Mouse (Mus musculus) thymus, adult 2 months (tissue): Measurements from ENCODE around the gene Zfp618. TPM values are rescaled to one million over a fixed set of nuclear protein-coding genes. Genes with fewer than 3 reads are reported as not detected.

ENCODE experiments used
- DNase-seq: peaks from one replicate; pipeline ENCODE4 v3.0.0; 2021
- H3K27ac ChIP-seq: fragments of 200-500 bp; 2 replicates; pipeline ENCODE4 v1.5.1; 2012; ENCODE audit warnings: low read length, control low read depth; ENCODE audit not compliant: control insufficient read depth, insufficient read depth
- H3K27me3 ChIP-seq: fragments of 200-500 bp; 2 replicates; pipeline ENCODE4 v1.6.1; 2012; ENCODE audit warnings: mild to moderate bottlenecking, low read length, moderate library complexity, mixed read lengths; ENCODE audit not compliant: control insufficient read depth, insufficient read depth
- H3K36me3 ChIP-seq: fragments of 200-500 bp; 2 replicates; pipeline ENCODE4 v1.6.1; 2012; ENCODE audit warnings: mild to moderate bottlenecking, low read length, moderate library complexity; ENCODE audit not compliant: control insufficient read depth, insufficient read depth
- H3K4me1 ChIP-seq: fragments of 200-500 bp; replicated peaks from 2 replicates; pipeline ENCODE4 v1.6.1; 2012; ENCODE audit warnings: low read length; ENCODE audit not compliant: control insufficient read depth, insufficient read depth
- H3K4me3 ChIP-seq: fragments of 200-500 bp; 2 replicates; pipeline ENCODE4 v1.5.1; 2012; ENCODE audit warnings: mild to moderate bottlenecking, low read length, control low read depth, moderate library complexity; ENCODE audit not compliant: control insufficient read depth, insufficient read depth
- CTCF ChIP-seq: fragments of 200-500 bp; IDR thresholded peaks from 2 replicates; pipeline ENCODE4 v1.5.1; 2012; ENCODE audit warnings: mild to moderate bottlenecking, control low read depth, low read length, moderate library complexity, borderline replicate concordance; ENCODE audit not compliant: control insufficient read depth, poor library complexity, insufficient read depth; ENCODE audit errors: extremely low read depth
- POLR2A ChIP-seq: fragments of 200-500 bp; IDR thresholded peaks from 2 replicates; pipeline ENCODE4 v1.6.1; 2012; ENCODE audit warnings: mild to moderate bottlenecking, low read length, control low read depth, moderate library complexity; ENCODE audit not compliant: control insufficient read depth, poor library complexity, insufficient read depth; ENCODE audit errors: extremely low read depth
- whole genome bisulfite sequencing: fragments of 180-500 bp; shearing (Covaris S2); methylation state at CpG from one replicate; pipeline ENCODE4 v1.1.7; 2018; 5-methylcytosine and 5-hydroxymethylcytosine counted together
- polyA plus RNA-seq: library from polyadenylated mRNA; depleted of rRNA; stranded (reverse); fragments of >200 nt; gene quantifications from 2 replicates; pipeline ENCODE4 v1.2.3, GENCODE M21; 2012

Gene Zfp618
- polyA plus RNA-seq, 1 experiment: 1.9 TPM

DNA sequence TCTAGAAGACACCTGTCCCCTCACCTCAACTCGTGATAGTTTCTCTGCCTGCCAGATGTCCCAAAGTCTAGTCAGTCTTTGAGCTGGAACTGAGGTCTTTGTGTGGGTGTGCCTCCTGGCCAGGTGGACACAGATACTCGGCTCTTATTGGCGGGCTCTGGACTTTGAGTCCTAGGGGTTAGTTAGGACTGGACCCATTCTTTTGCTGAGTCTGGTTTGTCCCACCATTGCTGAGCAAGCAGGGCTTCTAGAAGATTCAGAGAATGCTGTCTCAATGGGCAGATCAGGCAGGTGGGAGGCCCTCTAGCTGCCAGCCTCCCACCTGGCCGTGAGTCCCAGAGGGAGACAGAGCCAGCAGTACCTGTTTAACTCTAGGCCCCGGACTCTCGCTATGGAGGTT is 12.1 kb downstream of the Zfp618 start:
- 94% methylated on average over 6 of the region's 6 CpGs for WGBS
- TF ChIP-seq CTCF (no peak), POLR2A (no peak)
- Histone ChIP-seq H3K4me1 (no peaks in the 10 kb centered on the region), H3K27me3 (no peaks in the 10 kb centered on the region), H3K4me3 (no peak overlapping the region), H3K27ac (no peak overlapping the region), H3K36me3 (no peaks in the 10 kb centered on the region)
- no peak for DNase-seq

DNA sequence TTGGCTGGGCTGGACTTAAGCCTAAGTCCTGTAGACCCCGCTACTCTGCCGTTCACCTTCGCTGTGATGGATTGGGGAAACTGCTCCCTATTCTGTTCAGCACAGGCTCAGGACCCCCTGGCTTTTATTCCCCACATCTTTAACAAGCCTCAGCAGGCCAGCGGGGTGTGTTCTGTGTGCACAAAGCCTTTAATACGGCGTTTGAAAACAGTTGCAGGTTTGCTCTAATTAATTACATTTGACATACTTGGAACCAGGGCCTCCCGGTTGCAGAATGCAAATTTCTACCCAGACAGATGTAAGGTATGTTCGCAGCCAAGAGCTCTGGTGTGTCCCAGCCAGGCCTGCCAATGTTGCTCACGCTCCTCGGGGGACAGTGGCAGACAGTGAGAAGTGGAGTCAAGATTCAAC is 13.1 kb downstream of the Zfp618 start:
- no peak overlapping the region for H3K27ac ChIP-seq

DNA sequence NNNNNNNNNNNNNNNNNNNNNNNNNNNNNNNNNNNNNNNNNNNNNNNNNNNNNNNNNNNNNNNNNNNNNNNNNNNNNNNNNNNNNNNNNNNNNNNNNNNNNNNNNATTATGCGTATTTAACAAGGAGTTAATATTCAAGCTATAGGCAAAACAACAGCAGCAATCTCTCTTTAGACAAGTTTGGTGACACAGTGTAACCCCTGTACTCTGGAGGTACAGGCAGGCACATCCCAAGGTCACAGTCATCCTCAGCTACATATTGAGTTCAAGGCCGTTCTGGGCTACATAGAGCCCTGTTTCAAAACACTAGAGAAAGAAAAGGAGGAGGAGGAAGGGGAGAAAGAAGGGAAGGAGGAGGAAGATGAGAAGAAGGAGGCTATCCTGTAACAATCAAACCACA is 16.2 kb downstream of the Zfp618 start:
- TF ChIP-seq POLR2A (no peak), CTCF (no peak)
- Histone ChIP-seq H3K4me3 (no peak overlapping the region), H3K4me1 (no peaks in the 10 kb centered on the region), H3K27ac (no peak overlapping the region), H3K27me3 (no peaks in the 10 kb centered on the region), H3K36me3 (no peaks in the 10 kb centered on the region)
- no peak for DNase-seq
- 95% methylated on average over 2 of the region's 2 CpGs for WGBS

More for the DNA sequence above, 13.1 kb downstream of the Zfp618 start:
- DNase-seq: no peak
- WGBS: 93% methylated on average over 10 of the region's 10 CpGs
- no peaks in the 10 kb centered on the region for H3K36me3 ChIP-seq
- no peak overlapping the region for H3K4me3 ChIP-seq
- H3K27me3 ChIP-seq: no peaks in the 10 kb centered on the region
- no peaks in the 10 kb centered on the region for H3K4me1 ChIP-seq
- TF ChIP-seq CTCF: no peak
- TF ChIP-seq POLR2A: no peak

DNA sequence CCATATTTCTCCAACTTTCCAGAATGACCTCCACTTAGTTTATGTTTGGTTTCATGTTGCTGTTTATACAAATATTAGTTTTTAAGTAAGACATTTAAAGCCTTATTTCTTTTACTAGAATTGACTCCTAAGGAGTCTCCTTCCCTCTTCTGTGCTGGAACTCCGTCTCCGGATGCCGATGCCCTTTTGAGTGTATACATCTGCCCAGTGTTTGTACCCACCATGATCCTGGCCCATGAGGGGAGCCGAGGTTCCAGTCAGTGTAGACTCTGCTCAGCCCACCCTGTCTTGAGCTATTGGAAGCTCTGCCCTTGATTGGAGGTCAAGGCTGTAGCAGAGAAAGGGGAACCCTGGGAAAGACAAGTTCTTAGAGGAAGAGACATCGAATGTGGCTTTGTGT is 18.2 kb downstream of the Zfp618 start:
- WGBS: 94% methylated on average over 5 of the region's 5 CpGs
- H3K4me3 ChIP-seq: no peak overlapping the region
- H3K27me3 ChIP-seq: no peaks in the 10 kb centered on the region
- H3K36me3 ChIP-seq: no peaks in the 10 kb centered on the region
- no peak for TF ChIP-seq POLR2A
- TF ChIP-seq CTCF: no peak
- no peaks in the 10 kb centered on the region for H3K4me1 ChIP-seq
- no peak for DNase-seq
- H3K27ac ChIP-seq: no peak overlapping the region

DNA sequence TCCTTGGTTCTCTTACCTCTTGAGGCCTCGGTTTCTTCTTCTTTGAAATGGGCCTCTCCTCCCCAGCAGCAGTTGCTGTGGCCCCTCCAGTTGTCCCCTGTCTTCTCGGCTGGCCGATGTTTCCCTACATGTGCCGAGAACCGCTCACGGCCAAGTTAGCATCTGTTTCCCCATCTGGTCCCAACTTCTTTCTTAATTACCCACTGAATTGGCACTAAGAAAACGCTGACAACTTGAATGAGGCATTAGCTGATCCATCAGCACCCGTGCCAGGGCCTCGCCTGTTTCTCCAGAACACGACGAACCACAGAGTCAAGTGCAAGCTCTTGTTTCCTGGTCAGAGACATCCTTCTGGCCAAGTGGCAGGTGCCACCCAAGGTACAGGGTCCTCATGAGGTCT is 26.0 kb downstream of the Zfp618 start:
- 95% methylated on average over 11 of the region's 11 CpGs for WGBS
- Histone ChIP-seq H3K36me3 (no peaks in the 10 kb centered on the region), H3K4me1 (no peaks in the 10 kb centered on the region), H3K27ac (no peak overlapping the region), H3K27me3 (no peaks in the 10 kb centered on the region), H3K4me3 (no peak overlapping the region)
- TF ChIP-seq POLR2A: no peak
- no peak for DNase-seq

DNA sequence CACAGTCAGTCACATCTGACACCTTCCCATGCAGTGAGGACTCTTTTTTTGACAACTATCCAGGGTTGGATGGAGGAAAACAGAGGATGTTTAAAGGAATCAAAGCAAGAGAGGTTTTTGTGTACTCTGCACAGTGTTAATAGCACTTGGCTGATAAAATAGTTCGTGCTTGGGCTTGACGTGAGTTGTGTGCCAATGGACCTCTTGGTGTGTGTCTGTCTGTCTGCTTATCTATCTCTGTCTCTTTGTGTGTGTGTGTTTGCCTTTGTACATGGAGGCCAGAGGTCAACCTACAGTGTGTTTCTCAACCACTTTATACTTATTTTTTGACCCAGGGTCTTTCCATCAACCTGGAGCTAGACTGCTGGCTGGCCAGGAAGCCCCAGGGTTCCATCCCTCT is 27.8 kb downstream of the Zfp618 start:
- TF ChIP-seq CTCF (no peak), POLR2A (no peak)
- Histone ChIP-seq H3K4me1 (no peaks in the 10 kb centered on the region), H3K36me3 (no peaks in the 10 kb centered on the region), H3K4me3 (no peak overlapping the region), H3K27me3 (no peaks in the 10 kb centered on the region), H3K27ac (no peak overlapping the region)
- WGBS: 98% methylated on average over 2 of the region's 2 CpGs
- DNase-seq: no peak

DNA sequence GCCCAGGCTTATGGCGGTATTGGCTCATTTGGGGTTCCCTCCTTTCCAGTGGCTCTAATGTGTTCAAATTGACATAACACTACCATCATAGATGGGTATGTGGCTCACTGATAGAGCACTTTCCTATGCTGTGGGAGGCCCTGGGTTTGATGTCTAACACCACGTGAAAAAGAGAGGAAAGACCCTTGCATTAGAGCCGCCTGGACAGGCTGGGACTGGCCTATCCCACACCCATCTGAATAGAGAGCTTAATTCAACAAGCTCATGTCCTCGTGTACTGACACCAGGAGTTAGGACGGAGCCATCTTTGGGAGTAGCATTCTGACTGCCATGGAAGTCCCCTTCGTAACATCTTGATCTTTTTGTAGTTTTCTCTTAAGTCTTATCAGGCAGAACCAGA is 32.2 kb downstream of the Zfp618 start:
- Histone ChIP-seq H3K4me3 (no peak overlapping the region), H3K27ac (no peak overlapping the region), H3K27me3 (no peaks in the 10 kb centered on the region), H3K36me3 (no peaks in the 10 kb centered on the region), H3K4me1 (no peaks in the 10 kb centered on the region)
- DNase-seq: no peak
- 96% methylated on average over 6 of the region's 6 CpGs for WGBS
- TF ChIP-seq POLR2A (no peak), CTCF (no peak)
